Mouse (Mus musculus) heart, postnatal 4 days (tissue): ENCODE measurements around the gene Adtrp. TPM values are rescaled to one million over a fixed set of nuclear protein-coding genes. Genes with fewer than 3 reads are reported as not detected.
A peak's percentile ranks its signal among the peaks of the same experiment; 100 is the strongest.

ENCODE experiments used
- DNase-seq: peaks from one replicate; pipeline ENCODE4 v3.0.0; 2021
- total RNA-seq, 2 experiments: library from RNA; stranded (reverse); gene quantifications; 2 replicates each; pipeline ENCODE4 v1.2.3; 2021

Adtrp gene
- total RNA-seq, 2 experiments from 2014 or later: 0.55 to 0.77 TPM

- DNase-seq: no peak
These were observed 67.8 kb downstream of the Adtrp start for GRCm38 (mm10) chr13:41779603-41780180.

DNA sequence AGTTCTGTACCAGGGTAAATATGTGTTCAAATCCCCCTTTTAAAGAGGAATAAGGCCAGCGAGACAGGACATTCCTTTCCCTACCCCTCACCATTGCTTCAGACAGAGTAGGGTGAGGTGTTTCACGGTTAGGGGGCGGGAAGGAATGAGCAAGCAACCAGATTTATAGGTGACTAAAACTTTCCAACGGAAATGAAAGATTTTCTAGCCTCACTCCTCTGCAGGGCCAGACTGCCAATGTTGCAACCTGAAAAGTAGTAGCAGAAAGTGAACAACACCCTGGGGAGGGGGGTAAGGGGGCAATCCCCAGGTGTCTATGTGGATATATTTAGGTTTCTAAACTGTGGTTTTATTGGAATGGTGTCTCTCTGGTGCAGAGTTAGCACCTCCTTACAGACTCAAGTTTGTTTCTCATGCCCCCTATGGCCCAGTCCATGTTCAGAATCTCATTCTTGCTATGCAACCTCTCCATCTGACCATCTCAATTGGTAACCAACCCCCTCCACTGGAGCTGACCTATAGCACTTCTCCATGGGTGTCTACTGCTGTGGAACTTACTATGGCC, 73.6 kb downstream of the Adtrp start:
- DNase-seq: no peak

- no peak for DNase-seq
These were observed 76.4 kb downstream of the Adtrp start for GRCm38 (mm10) chr13:41771061-41771460.

DNA sequence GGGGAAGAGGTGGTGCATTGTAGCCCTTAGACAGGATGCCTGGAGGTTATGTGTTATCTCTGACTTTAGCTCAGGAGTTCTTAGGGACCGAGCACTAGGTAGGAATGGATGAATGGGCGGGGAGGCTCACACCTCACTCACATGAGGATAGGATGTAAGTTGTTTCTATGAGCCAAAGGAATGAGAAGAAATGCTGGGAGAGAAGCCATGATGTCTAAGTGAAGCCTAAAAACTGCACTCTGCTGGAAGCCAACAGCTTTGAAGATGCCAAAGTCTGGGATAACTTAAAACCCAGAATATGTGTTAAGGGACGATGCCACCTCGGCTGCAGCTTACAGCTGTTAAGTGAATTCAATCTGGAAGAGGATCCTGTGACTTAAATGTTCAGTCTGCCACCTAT, 79.5 kb downstream of the Adtrp start:
- DNase-seq: no peak

DNA sequence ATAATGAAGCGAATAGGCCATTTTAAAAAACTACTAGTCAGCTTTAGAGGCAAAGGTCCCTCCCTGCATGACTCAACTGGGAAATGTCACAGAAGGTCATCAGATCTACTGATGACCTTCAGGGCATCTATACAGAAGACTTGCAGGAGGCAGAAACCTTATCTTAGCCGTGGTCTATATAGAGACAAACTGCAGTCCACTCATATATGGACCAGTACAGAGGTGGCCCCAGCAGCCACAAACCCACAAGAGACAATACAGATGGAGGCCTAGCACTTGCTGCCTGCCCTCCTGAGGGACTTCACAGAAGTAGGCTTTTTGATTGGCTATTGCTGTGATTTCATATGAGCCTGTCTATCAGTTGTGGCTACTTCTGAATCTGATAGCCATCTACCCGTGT, 85.5 kb downstream of the Adtrp start:
- no peak for DNase-seq

DNA sequence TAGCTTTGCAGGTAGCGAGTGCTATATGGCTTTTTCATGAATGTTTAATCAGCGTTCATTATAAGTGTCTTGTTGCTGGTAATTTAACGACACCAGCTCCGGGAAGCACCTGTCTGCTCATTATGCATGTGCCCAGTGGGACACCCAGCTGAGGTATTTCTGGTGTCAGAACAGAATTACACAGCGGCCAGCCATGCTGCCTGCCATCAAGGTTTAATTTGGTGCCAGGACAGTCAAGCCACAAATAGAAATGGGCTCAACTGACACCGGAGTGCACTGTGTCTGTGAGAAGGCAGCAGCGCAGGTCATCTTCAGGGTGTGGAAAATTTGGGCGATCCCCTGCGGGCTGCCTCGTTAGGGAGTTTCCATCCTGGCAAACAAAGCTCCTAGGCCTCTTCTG, 87.0 kb downstream of the Adtrp start:
- peak; percentile 19 for DNase-seq

DNA sequence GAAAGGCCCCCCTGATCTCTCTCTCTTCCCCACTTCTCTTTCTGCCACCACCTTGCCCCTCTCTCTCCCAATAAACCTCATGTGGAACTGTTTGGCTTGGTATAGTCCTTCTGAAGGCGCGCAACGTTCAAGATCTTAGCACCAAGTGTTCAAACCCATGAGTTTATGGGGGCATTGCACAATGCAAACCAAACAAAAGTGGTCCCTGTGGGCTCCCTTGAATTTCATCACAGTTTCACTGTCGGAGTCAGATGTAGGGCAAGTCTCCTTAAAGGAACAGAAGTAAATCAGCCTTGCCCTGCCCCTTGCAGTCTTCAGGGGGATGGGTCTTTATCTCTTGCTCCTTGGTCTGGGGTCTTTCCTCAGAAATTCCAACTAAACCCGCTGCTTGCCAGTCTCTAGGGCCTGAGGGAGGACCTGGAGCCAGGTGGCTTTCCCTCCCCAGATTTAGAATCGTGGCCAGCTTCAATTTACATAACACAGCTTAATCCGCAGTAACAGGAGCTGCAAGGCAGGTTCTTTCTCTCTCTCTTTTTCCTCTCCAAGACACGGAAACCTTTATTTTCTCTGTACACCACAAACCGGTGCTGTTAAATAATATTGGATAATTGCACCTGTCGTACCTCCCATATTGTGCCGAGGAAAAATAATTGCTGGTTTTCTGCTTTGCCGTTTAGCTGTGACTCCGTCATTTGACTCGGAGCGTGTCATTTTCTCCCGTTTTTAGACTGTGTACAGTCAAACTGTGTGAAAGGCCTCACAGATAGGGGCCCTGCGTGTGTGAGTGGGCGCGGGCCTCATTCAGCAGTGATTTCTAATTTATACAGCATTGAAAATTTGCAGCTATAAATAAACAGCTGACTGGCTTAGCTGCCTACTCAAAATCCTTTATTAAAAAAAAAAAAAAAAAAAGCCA, 88.7 kb downstream of the Adtrp start:
- no peak for DNase-seq

DNA sequence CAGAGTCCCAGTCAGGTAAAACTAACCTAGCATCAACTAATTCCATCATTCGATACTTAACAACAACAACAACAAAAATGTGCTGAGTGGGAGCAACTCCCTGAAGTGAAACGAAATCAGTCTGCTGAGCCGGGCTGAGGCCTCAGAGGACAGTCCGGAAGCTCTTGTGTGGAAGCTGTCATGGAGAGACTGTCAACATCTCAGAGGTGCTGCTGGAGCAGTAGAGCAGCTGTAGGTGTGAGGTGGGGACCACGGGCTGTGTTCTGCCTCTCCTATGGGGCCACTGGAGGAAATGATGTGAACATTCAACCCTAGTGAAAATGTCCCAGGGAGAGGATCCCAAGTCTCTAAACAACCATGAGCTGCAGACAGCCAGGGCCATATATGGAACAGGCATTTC, 94.4 kb downstream of the Adtrp start:
- peak; percentile 25 for DNase-seq

- peak; percentile 1 for DNase-seq
These were observed 97.0 kb downstream of the Adtrp start for GRCm38 (mm10) chr13:41750481-41750880.

- DNase-seq: peak; percentile 58
These were observed 98.6 kb downstream of the Adtrp start for GRCm38 (mm10) chr13:41748866-41749265.

DNA sequence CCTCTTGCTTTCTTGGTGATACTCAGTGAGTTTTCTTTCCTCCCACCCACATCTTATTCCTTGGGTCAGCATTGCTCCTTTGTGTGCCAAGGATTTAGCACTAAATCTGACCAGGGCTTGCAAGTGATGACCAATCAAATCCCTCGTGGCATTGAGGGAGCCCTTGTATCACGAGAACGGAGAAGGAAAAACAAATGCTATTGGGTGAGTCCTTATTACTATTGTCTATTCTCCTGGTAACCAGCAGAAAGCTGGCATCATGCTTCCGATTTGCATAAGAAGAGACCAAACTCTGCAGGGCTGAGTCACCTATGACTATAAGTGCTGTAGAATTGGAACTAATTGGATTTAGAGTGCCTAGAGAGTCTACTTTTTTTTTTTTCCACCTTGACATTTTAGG, 99.8 kb downstream of the Adtrp start:
- no peak for DNase-seq

DNA sequence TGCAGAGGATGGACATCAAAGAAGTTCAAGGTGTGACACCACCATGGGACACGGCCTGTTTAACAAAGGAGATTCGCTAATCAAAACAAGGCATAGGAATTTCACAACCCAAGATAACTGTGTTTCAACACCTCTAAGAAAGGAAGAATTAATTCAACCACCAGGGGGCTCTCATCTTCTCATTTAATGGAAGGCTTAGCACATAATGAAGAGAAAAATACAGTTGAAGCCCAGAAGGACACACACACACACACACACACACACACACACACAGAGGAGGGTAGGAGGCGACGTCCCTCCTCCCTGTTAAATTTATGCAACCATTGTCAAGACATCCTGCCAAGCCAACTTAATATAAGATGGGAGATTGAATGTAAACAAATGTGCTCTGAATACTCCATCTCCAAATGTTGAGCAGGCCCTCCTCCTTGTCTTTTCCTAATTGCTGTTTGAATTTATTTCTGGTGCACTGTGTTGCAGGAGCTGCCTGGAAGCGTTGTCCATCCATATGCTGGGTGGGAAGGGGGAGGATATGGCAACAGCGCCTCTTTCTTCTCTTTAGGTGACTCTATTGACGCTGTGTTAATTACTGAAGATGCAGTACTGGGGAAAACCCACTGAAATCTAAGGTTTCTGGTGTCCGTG, 100.4 kb downstream of the Adtrp start:
- DNase-seq: peak; percentile 12

- no peak for DNase-seq
These were observed 106.9 kb downstream of the Adtrp start for GRCm38 (mm10) chr13:41740456-41741085.

DNA sequence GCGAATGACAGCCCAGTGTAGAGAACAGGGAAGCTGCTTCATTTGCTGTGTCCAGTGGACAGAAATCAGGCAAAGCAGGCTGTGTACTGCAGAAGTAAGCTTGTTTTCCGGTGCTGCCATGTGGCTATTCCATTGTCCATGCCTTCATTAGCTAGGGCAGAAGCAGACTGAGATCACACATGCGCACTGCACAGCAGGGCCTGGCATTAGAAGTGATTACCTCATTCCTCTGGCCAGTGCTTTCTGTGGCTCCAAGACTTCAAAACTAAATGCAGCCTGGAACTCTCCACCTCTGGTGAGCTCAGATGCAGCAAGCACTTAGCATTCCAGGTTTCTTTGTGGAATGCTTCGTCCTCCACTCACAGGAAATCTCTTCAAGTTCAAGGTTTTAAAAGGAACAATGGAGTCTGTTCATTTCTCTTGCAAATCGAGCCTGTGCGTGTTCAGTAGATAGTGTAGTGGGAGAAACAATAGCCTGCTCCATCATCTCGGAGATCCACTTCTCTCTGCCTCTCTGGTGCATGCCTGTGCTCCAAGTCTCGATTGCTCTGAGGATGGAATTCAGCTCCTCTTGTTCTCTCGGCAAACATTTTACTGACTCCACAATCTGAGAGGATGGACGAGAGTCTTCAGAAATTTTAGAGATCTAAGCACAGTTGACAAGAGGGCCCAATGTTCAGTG, 109.7 kb downstream of the Adtrp start:
- DNase-seq: peak; percentile 66

- DNase-seq: peak; percentile 45
These were observed 117.8 kb downstream of the Adtrp start for GRCm38 (mm10) chr13:41729660-41730059.

GRCm38 (mm10) chr13:41727803-41728202, 119.7 kb downstream of the Adtrp start:
- no peak for DNase-seq

DNA sequence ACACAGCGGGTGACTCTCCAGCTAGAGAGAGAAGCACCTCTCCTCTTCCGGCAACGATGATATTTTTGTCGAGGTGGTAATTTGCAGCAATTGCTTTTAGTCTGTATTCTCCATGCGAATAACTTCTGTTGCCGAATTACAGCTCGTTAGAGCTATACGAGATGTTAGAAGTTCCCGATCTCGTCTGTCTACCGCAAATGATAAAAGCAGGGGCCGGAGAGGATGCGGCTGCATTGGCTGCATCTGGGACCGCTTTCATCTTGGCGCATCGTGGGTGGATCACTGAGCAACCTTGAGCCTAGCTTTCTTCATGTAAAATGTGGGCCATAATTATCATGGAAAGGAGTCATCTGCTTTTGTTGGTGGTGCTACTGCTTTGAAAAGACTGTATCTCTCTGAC, 128.2 kb downstream of the Adtrp start:
- DNase-seq: no peak

- no peak for DNase-seq
These were observed 129.4 kb downstream of the Adtrp start for GRCm38 (mm10) chr13:41718051-41718450.
